Mouse (Mus musculus) kidney, adult 2 months (tissue): Measurements from ENCODE around the gene Zbtb11.
"Not testable (repeated sequence)": the region's sequence is repeated elsewhere in the genome, so short reads cannot be mapped to it uniquely, and the experiment has no call there.

Source experiments
- CTCF ChIP-seq: fragments of 200-500 bp; conservative IDR thresholded peaks from 2 replicates; pipeline ENCODE4 v1.5.1; 2011; ENCODE audit warnings: low read depth, mild to moderate bottlenecking, control low read depth, low read length, moderate library complexity, mixed read lengths; ENCODE audit not compliant: insufficient read depth, insufficient read length
- POLR2A ChIP-seq: fragments of 200-500 bp; IDR thresholded peaks from one replicate; pipeline ENCODE4 v1.6.1; 2011; ENCODE audit warnings: low read depth, low read length, control low read depth

DNA sequence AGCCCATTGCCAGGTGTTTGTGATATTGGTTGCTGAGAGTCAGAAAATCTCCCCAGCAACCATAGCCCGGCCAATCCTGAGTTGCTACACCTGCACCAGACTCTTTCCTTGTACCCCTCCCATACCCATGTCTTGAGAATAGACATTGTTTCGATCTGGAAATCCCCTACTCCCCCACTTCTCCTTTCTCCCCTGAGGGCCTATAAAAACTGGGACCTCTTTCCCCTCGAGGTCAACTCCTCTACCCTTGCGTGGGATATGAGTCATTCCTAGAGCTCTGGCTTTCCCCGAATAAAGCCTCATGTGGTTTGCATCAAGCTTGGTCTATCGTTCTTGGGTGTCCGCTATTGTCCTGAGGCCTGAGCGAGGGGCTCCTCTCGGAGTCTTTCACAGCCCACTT, 19.5 kb upstream of the Zbtb11 start:
- not testable (repeated sequence) for TF ChIP-seq CTCF, POLR2A
